Mouse (Mus musculus) gastrocnemius, adult 18-20 months (tissue): Measurements from ENCODE around the gene Limch1. TPM values are rescaled to one million over a fixed set of nuclear protein-coding genes. Genes with fewer than 3 reads are reported as not detected.

ENCODE experiments used
- DNase-seq: peaks from one replicate; pipeline ENCODE4 v3.0.0; 2021; ENCODE audit warnings: low spot score
- total RNA-seq, 2 experiments: library from RNA; stranded (reverse); gene quantifications; 2 replicates each; pipeline ENCODE4 v1.2.3; 2021

The Limch1 gene
- total RNA-seq, 2 experiments from 2014 or later, result 111 to 119 TPM

- no peak for DNase-seq
Observed at GRCm38 (mm10) chr5:66872681-66873080, 127.1 kb downstream of the Limch1 start.

- DNase-seq, result no peak
Observed at GRCm38 (mm10) chr5:66876018-66876805, 130.6 kb downstream of the Limch1 start.

- no peak for DNase-seq
Observed at GRCm38 (mm10) chr5:66877066-66877465, 131.4 kb downstream of the Limch1 start.

- DNase-seq, result no peak
Observed at GRCm38 (mm10) chr5:66881901-66882341, 136.3 kb downstream of the Limch1 start.

- DNase-seq, result no peak
Observed at GRCm38 (mm10) chr5:66882718-66883117, 137.1 kb downstream of the Limch1 start.

- DNase-seq, result no peak
Observed at GRCm38 (mm10) chr5:66884505-66884904, 138.9 kb downstream of the Limch1 start.

- DNase-seq, result no peak
Observed at GRCm38 (mm10) chr5:66886410-66887120, 140.9 kb downstream of the Limch1 start.

GRCm38 (mm10) chr5:66888061-66888460, 142.4 kb downstream of the Limch1 start:
- no peak for DNase-seq

GRCm38 (mm10) chr5:66889337-66889736, 143.7 kb downstream of the Limch1 start:
- DNase-seq, result no peak

- no peak for DNase-seq
Observed at GRCm38 (mm10) chr5:66895440-66896120, 150.0 kb downstream of the Limch1 start.

GRCm38 (mm10) chr5:66897584-66897983, 152.0 kb downstream of the Limch1 start:
- no peak for DNase-seq

- no peak for DNase-seq
Observed at GRCm38 (mm10) chr5:66898252-66898651, 152.6 kb downstream of the Limch1 start.

- peak; percentile 26 for DNase-seq
Observed at GRCm38 (mm10) chr5:66898811-66899430, 153.3 kb downstream of the Limch1 start.

- DNase-seq, result no peak
Observed at GRCm38 (mm10) chr5:66901116-66901515, 155.5 kb downstream of the Limch1 start.

- DNase-seq, result no peak
Observed at GRCm38 (mm10) chr5:66904835-66905234, 159.2 kb downstream of the Limch1 start.

GRCm38 (mm10) chr5:66908883-66909282, 163.3 kb downstream of the Limch1 start:
- no peak for DNase-seq

GRCm38 (mm10) chr5:66909962-66910361, 164.3 kb downstream of the Limch1 start:
- no peak for DNase-seq

- no peak for DNase-seq
Observed at GRCm38 (mm10) chr5:66910610-66911009, 165.0 kb downstream of the Limch1 start.

- no peak for DNase-seq
Observed at GRCm38 (mm10) chr5:66911068-66911467, 165.4 kb downstream of the Limch1 start.

- DNase-seq, result no peak
Observed at GRCm38 (mm10) chr5:66913791-66914190, 168.2 kb downstream of the Limch1 start.
